Mouse (Mus musculus): ENCODE results near the gene Map3k11. TPM values are rescaled to one million over a fixed set of nuclear protein-coding genes. Genes with fewer than 3 reads are reported as not detected.
A peak's percentile ranks its signal among the peaks of the same experiment; 100 is the strongest.

Gene Map3k11
- polyA plus RNA-seq, 1 experiment from 2014 or later = 20.4 TPM

DNA sequence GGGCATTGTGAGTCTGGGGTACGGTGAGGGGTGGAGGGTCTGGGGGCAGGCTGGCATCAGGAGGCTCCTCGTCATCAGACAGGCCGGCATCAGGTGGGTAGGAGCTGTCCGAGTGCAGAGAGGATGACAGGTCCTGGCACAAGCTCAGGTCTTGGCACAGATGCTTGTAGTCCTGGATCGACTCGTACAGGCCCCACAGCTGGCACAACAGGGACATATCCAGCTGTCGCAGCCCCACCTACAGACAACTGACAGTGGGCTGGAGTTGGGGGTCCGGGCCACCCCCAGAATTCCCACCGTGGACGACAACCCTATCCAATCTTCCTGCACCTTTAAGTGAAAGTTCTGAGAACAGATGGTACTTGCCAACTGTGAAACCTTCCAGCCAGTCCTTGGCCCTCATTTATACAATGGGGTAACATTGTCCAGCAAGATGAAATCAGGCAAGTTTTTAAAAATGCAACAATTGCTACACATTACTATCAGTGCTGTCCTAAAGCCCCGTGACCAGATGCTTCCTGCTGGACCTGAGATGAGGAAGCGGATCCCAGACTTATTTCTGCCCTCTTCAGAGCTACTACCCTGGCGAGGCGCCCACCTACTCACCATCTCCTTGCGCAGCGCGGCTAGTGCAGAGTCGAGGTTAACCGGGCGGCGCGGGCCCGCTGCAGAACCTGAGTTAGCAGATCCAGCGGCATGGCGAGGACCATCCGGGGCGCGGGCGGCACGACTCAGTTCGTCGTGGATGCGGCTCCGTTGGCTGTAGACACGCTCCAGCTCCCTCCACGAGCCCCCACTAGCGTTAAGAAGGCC lies 40.3 kb downstream of the Map3k11 start:
- peak overlapping the region; percentile 91 for H3K4me2 ChIP-seq (ENCODE audit: low read depth, low read length, severe bottlenecking)
- 10% methylated on average over 37 of the region's 37 CpGs for WGBS
- H3K27me3 ChIP-seq (ENCODE audit: control insufficient read depth, insufficient read depth, low read length) = no peaks in the 10 kb centered on the region
- H3K4me1 ChIP-seq (replicated peaks; ENCODE audit: control insufficient read depth, insufficient read depth, low read length) = peaks cover 29% of the 10 kb centered on the region; the same call in 1 of the 2 replicates
- H3K27ac ChIP-seq (ENCODE audit: low read depth, low read length) = peak overlapping the region; percentile 89
- H3K36me3 ChIP-seq (ENCODE audit: control insufficient read depth, insufficient read depth, low read length) = no peaks in the 10 kb centered on the region; the same call in 1 of the 2 replicates
- DNase-seq (ENCODE audit: low spot score) (peak; percentile 80), ATAC-seq (replicated peaks; ENCODE audit: low FRiP score) (peak; percentile 15)
- H3K9me3 ChIP-seq (ENCODE audit: control insufficient read depth, low read length) = no peaks in the 10 kb centered on the region
- H3K9ac ChIP-seq (ENCODE audit: low read length) = peak overlapping the region; percentile 100
- peak overlapping the region; percentile 96 for H3K4me3 ChIP-seq (ENCODE audit: low read depth, low read length)

DNA sequence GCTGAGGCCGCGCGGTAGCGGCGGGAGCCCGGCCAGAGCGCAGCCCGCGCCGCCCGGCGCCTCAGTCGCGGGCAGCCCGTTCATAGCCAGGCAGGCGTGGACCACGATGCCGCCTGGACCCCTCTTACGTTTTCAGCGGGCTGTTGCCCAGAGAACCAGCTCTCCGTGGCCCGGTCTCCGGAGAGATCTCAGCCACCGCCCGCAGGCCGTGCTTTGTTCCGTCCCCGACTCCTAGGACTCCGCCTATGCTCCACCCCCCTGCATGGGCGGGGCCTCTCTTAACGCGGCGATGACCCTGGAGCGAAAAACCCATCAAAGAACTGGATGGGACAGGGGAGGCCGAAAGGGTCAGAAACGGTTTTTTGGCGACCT lies 40.9 kb downstream of the Map3k11 start, which contains the start of gene Fam89b:
Fam89b (minus strand) TSS at position 210 of the 372 bp plus-strand sequence.
- ATAC-seq (replicated peaks; ENCODE audit: low FRiP score) = peak; percentile 73
- peak; percentile 94 for DNase-seq (ENCODE audit: low spot score)
- peak within 1 kb of the TSS; percentile 96 for H3K4me3 ChIP-seq (ENCODE audit: low read depth, low read length)
- no peaks in the 10 kb centered on the region; the same call in 1 of the 2 replicates for H3K36me3 ChIP-seq (ENCODE audit: control insufficient read depth, insufficient read depth, low read length)
- peaks cover 29% of the 10 kb centered on the region; the same call in 1 of the 2 replicates for H3K4me1 ChIP-seq (replicated peaks; ENCODE audit: control insufficient read depth, insufficient read depth, low read length)
- H3K27me3 ChIP-seq (ENCODE audit: control insufficient read depth, insufficient read depth, low read length) = no peaks in the 10 kb centered on the region
- H3K9me3 ChIP-seq (ENCODE audit: control insufficient read depth, low read length) = no peaks in the 10 kb centered on the region
- under 1% methylated on average over 37 of the region's 37 CpGs for WGBS
- peak within 1 kb of the TSS; percentile 91 for H3K4me2 ChIP-seq (ENCODE audit: low read depth, low read length, severe bottlenecking)
- peak within 1 kb of the TSS; percentile 100 for H3K9ac ChIP-seq (ENCODE audit: low read length)
- H3K27ac ChIP-seq (ENCODE audit: low read depth, low read length) = peak within 1 kb of the TSS; percentile 89

- no peaks in the 10 kb centered on the region for H3K9me3 ChIP-seq (ENCODE audit: control insufficient read depth, low read length)
- H3K4me3 ChIP-seq (ENCODE audit: low read depth, low read length) = peak overlapping the region; percentile 83
- no peak overlapping the region; the same call in 1 of the 2 replicates for H3K9ac ChIP-seq (ENCODE audit: low read length)
- peaks cover 29% of the 10 kb centered on the region; the same call in 1 of the 2 replicates for H3K4me1 ChIP-seq (replicated peaks; ENCODE audit: control insufficient read depth, insufficient read depth, low read length)
- WGBS = 76% methylated on average over 29 of the region's 29 CpGs
- ATAC-seq (replicated peaks; ENCODE audit: low FRiP score) (no peak), DNase-seq (ENCODE audit: low spot score) (no peak)
- H3K27me3 ChIP-seq (ENCODE audit: control insufficient read depth, insufficient read depth, low read length) = no peaks in the 10 kb centered on the region; the same call in 1 of the 2 replicates
- H3K27ac ChIP-seq (ENCODE audit: low read depth, low read length) = no peak overlapping the region
- H3K4me2 ChIP-seq (ENCODE audit: low read depth, low read length, severe bottlenecking) = peak overlapping the region; percentile 97
- H3K36me3 ChIP-seq (ENCODE audit: control insufficient read depth, insufficient read depth, low read length) = no peaks in the 10 kb centered on the region
These were observed 42.0 kb downstream of the Map3k11 start for GRCm38 (mm10) chr19:5730314-5731186.

DNA sequence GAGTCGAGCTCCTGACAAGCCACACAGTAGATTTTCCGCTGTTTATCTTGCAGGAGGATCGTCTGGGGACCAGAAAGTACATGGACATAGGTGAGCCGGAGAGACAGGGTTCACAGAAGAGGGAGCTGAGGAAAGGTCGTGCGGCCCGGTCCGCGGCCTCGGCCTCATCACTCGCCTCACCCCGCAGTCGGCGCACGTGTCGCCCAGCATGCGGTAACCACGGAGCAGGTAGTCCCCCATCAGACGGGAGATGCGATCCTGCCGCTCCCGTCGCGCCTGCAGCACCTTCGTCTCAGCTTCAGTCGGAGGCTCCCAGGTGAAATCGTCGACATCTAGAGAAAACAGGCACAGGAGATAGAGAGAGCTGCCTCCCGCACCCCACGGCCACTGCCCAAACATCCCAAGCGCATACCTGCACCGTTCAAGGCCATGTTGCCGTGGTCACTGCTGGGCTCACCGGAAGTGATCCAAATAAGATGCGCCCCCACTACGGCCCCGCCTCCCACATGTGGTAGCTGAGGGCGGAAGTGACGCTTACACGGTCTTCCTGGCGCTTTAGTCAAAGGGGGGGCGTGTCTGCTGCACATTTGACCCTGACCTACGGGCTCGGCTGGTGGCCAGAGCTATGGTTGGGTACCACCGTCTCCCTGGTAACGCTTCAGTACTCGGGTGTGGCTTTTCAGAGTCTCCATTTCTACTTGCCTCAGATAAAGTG lies 42.9 kb downstream of the Map3k11 start:
- Histone ChIP-seq H3K27me3 (ENCODE audit: control insufficient read depth, insufficient read depth, low read length) (no peaks in the 10 kb centered on the region; the same call in 1 of the 2 replicates), H3K36me3 (ENCODE audit: control insufficient read depth, insufficient read depth, low read length) (no peaks in the 10 kb centered on the region), H3K4me1 (replicated peaks; ENCODE audit: control insufficient read depth, insufficient read depth, low read length) (peaks cover 24% of the 10 kb centered on the region; the same call in 1 of the 2 replicates), H3K4me3 (ENCODE audit: low read depth, low read length) (peak overlapping the region; percentile 83), H3K9me3 (ENCODE audit: control insufficient read depth, low read length) (no peaks in the 10 kb centered on the region), H3K4me2 (ENCODE audit: low read depth, low read length, severe bottlenecking) (peak overlapping the region; percentile 97), H3K9ac (ENCODE audit: low read length) (peak overlapping the region; percentile 71), H3K27ac (ENCODE audit: low read depth, low read length) (no peak overlapping the region)
- 1% methylated on average over 47 of the region's 47 CpGs for WGBS
- ATAC-seq (replicated peaks; ENCODE audit: low FRiP score) (peak; percentile 86), DNase-seq (ENCODE audit: low spot score) (peak; percentile 96)

DNA sequence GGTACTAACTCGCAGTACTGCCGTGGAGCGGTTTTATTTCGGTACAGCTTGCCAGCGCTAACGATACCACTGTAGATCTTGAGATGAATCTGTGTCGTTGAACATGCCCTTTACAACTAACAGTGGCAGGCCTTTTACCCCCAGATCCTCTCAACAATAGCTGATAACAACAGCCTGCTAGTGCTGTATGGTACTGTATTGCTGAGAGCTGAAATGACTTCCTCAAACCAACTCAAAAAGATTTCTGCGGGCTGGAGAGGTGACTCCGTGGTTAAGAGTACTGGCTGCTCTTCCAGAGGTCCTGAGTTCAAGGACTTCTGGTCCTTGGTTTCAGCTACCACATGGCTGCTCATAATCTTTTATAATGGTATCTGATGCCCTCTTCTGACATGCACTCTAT lies 45.8 kb downstream of the Map3k11 start:
- peaks cover 10% of the 10 kb centered on the region; the same call in 1 of the 2 replicates for H3K4me1 ChIP-seq (replicated peaks; ENCODE audit: control insufficient read depth, insufficient read depth, low read length)
- H3K36me3 ChIP-seq (ENCODE audit: control insufficient read depth, insufficient read depth, low read length) = no peaks in the 10 kb centered on the region
- no peak overlapping the region for H3K27ac ChIP-seq (ENCODE audit: low read depth, low read length)
- DNase-seq (ENCODE audit: low spot score) (no peak), ATAC-seq (replicated peaks; ENCODE audit: low FRiP score) (no peak)
- H3K4me3 ChIP-seq (ENCODE audit: low read depth, low read length) = no peak overlapping the region
- 83% methylated on average over 9 of the region's 9 CpGs for WGBS
- H3K9ac ChIP-seq (ENCODE audit: low read length) = no peak overlapping the region
- H3K27me3 ChIP-seq (ENCODE audit: control insufficient read depth, insufficient read depth, low read length) = no peaks in the 10 kb centered on the region; the same call in 1 of the 2 replicates
- H3K9me3 ChIP-seq (ENCODE audit: control insufficient read depth, low read length) = no peaks in the 10 kb centered on the region
- no peak overlapping the region for H3K4me2 ChIP-seq (ENCODE audit: low read depth, low read length, severe bottlenecking)

DNA sequence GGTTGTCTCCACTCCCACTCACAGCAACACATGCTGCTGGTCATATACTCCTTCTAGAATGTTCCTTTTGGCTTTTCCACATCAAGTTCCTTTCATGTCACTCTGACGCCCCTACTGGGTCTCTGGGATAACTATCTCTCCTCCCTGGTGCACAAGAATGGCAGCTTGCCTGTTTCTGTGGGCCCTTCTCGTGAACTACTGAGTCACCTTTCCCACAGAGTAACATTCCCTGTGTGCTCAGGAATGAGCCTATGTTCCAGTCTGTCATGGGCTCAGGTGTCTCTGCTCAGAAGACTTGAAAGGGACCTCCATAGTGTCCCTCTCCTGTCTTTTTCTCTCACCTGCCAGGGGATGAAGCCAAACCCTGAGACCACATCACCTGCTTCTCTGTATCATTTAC lies 50.9 kb downstream of the Map3k11 start:
- DNase-seq (ENCODE audit: low spot score) (no peak), ATAC-seq (replicated peaks; ENCODE audit: low FRiP score) (no peak)
- H3K4me3 ChIP-seq (ENCODE audit: low read depth, low read length) = no peak overlapping the region
- no peaks in the 10 kb centered on the region for H3K36me3 ChIP-seq (ENCODE audit: control insufficient read depth, insufficient read depth, low read length)
- WGBS = 57% methylated on average over 2 of the region's 2 CpGs
- peaks cover 15% of the 10 kb centered on the region for H3K4me1 ChIP-seq (replicated peaks; ENCODE audit: control insufficient read depth, insufficient read depth, low read length)
- no peaks in the 10 kb centered on the region for H3K9me3 ChIP-seq (ENCODE audit: control insufficient read depth, low read length)
- H3K4me2 ChIP-seq (ENCODE audit: low read depth, low read length, severe bottlenecking) = no peak overlapping the region
- H3K27me3 ChIP-seq (ENCODE audit: control insufficient read depth, insufficient read depth, low read length) = peaks cover 25% of the 10 kb centered on the region
- no peak overlapping the region for H3K9ac ChIP-seq (ENCODE audit: low read length)
- H3K27ac ChIP-seq (ENCODE audit: low read depth, low read length) = no peak overlapping the region

- Histone ChIP-seq H3K4me2 (ENCODE audit: low read depth, low read length, severe bottlenecking) (peak within 1 kb of the TSS; percentile 99), H3K27ac (ENCODE audit: low read depth, low read length) (no peak within 1 kb of the TSS; the same call in 1 of the 2 replicates), H3K9me3 (ENCODE audit: control insufficient read depth, low read length) (no peaks in the 10 kb centered on the region), H3K36me3 (ENCODE audit: control insufficient read depth, insufficient read depth, low read length) (no peaks in the 10 kb centered on the region), H3K4me1 (replicated peaks; ENCODE audit: control insufficient read depth, insufficient read depth, low read length) (peaks cover 20% of the 10 kb centered on the region), H3K9ac (ENCODE audit: low read length) (peak within 1 kb of the TSS; percentile 83), H3K27me3 (ENCODE audit: control insufficient read depth, insufficient read depth, low read length) (peaks cover 35% of the 10 kb centered on the region), H3K4me3 (ENCODE audit: low read depth, low read length) (peak within 1 kb of the TSS; percentile 59)
- no peak for ATAC-seq (replicated peaks; ENCODE audit: low FRiP score)
- DNase-seq (ENCODE audit: low spot score) = no peak
- WGBS = 25% methylated on average over 13 of the region's 14 CpGs
These were observed 52.1 kb downstream of the Map3k11 start, which contains the start of gene Ltbp3 for GRCm38 (mm10) chr19:5740320-5741317. Ltbp3 (plus strand) TSS chr19:5740904.
